Mouse (Mus musculus): ENCODE measurements around the gene Kif13a. TPM values are rescaled to one million over a fixed set of nuclear protein-coding genes. Genes with fewer than 3 reads are reported as not detected.

Kif13a gene
- polyA plus RNA-seq, 1 experiment from 2014 or later, result 7.6 TPM

DNA sequence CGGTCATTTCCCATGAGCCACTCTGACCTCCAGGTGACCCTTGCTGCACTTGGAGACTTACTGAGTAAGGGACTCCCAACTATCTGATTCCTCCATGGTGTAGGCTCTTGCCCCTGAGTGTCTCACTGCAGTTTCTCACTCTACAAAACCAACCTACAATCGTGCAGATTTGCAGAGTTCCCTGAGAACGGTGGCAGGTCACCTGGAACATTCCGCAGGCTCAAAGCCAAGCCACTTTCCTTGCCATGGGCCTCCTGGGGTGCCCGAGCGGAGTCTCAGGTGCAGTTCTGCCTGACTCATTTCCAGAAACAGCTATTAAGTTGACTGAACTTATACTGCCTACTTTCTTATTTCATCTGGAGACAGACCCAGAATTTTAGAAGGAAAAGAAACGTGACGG is 141.2 kb downstream of the Kif13a start:
- H3K4me1 ChIP-seq (ENCODE audit: control insufficient read depth, insufficient read depth, low read length), result no peaks in the 10 kb centered on the region
- H3K4me3 ChIP-seq (ENCODE audit: low read length), result no peak overlapping the region
- no peak overlapping the region for H3K27ac ChIP-seq (ENCODE audit: low read length)
- peaks cover 15% of the 10 kb centered on the region for H3K36me3 ChIP-seq (ENCODE audit: control insufficient read depth, insufficient read depth, low read length)
- 78% methylated on average over 8 of the region's 8 CpGs for WGBS
- no peak for ATAC-seq
- H3K27me3 ChIP-seq (replicated peaks; ENCODE audit: control insufficient read depth, insufficient read depth, low read length), result no peaks in the 10 kb centered on the region
- no peak overlapping the region for H3K4me2 ChIP-seq (ENCODE audit: low read depth, low read length)
- no peak overlapping the region for H3K9ac ChIP-seq (ENCODE audit: low read depth, low read length)
- no peaks in the 10 kb centered on the region for H3K9me3 ChIP-seq (ENCODE audit: control insufficient read depth, low read length)

DNA sequence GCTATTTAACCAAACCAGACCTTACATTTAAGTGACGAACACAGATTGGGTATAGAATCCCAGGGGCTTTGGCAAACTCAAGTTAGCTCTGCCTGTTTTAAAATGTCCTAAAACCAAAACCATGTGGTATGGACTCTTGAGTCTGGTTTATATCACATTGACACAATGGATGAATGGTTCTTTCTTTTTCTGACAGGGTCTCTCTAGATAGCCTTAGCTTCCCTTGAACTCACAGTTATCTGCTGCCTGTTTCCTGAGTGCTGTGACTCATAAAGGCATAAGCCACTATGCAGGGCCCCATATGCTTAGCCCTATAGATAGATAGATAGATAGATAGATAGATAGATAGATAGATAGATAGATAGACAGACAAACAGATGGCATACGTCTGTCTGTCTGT is 142.8 kb downstream of the Kif13a start:
- H3K9ac ChIP-seq (ENCODE audit: low read depth, low read length), result no peak overlapping the region
- 80% methylated on average over 2 of the region's 2 CpGs for WGBS

DNA sequence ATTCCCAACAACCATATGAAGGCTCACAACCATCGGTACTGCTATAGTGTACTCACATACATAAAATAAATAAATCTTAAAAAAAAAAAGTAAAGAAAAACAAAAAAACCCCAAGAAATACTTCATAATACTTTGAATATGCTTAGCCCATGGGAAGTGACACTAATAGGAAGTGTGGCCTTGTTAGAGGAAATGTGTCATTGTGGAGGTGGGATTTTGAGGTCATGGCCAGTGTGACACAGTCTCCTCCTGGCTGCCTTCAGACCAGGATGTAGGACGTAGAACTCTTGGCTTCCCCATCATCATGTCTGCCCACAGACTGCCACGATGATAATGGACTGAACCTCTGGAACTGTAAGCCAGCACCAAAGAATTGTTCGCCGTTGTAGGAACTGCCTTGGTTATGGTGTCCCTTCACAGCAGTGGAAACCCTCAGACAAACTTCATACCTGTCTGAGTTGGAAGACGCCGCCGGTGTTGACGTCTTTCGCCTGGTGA is 143.6 kb downstream of the Kif13a start:
- no peak for ATAC-seq
- WGBS, result 94% methylated on average over 10 of the region's 10 CpGs

More for the DNA sequence above, 142.8 kb downstream of the Kif13a start:
- Histone ChIP-seq H3K27me3 (replicated peaks; ENCODE audit: control insufficient read depth, insufficient read depth, low read length) (no peaks in the 10 kb centered on the region), H3K4me1 (ENCODE audit: control insufficient read depth, insufficient read depth, low read length) (no peaks in the 10 kb centered on the region), H3K9me3 (ENCODE audit: control insufficient read depth, low read length) (no peaks in the 10 kb centered on the region), H3K27ac (ENCODE audit: low read length) (no peak overlapping the region), H3K4me2 (ENCODE audit: low read depth, low read length) (no peak overlapping the region), H3K4me3 (ENCODE audit: low read length) (no peak overlapping the region), H3K36me3 (ENCODE audit: control insufficient read depth, insufficient read depth, low read length) (peaks cover 12% of the 10 kb centered on the region; the same call in 1 of the 2 replicates)
- ATAC-seq, result no peak

DNA sequence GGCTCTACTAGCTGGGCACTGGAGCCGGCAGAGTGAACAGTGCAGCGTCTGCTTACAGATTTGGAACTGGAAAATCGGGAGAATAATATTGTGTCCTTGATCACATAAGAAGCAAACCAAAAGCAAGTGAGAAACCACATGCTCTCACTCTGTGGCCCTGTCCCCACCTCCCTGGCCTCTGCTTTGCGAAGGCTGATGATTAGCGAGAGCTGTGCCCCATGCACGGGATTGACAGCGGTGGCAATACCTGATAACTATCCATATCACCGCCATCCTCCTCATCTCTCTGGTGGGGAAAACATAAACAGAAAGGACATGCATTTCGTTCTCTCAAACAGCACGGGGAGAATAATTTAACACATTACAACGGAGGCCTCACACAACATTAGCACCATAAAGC is 149.3 kb downstream of the Kif13a start:
- ATAC-seq, result no peak
- no peaks in the 10 kb centered on the region for H3K36me3 ChIP-seq (ENCODE audit: control insufficient read depth, insufficient read depth, low read length)
- no peak overlapping the region for H3K4me2 ChIP-seq (ENCODE audit: low read depth, low read length)
- WGBS, result 63% methylated on average over 11 of the region's 11 CpGs
- H3K27ac ChIP-seq (ENCODE audit: low read length), result no peak overlapping the region
- H3K27me3 ChIP-seq (replicated peaks; ENCODE audit: control insufficient read depth, insufficient read depth, low read length), result no peaks in the 10 kb centered on the region
- H3K4me1 ChIP-seq (ENCODE audit: control insufficient read depth, insufficient read depth, low read length), result peaks cover 5% of the 10 kb centered on the region
- no peak overlapping the region for H3K4me3 ChIP-seq (ENCODE audit: low read length)
- no peaks in the 10 kb centered on the region for H3K9me3 ChIP-seq (ENCODE audit: control insufficient read depth, low read length)
- H3K9ac ChIP-seq (ENCODE audit: low read depth, low read length), result no peak overlapping the region

More for the DNA sequence above, 143.6 kb downstream of the Kif13a start:
- no peak overlapping the region for H3K9ac ChIP-seq (ENCODE audit: low read depth, low read length)
- no peaks in the 10 kb centered on the region for H3K4me1 ChIP-seq (ENCODE audit: control insufficient read depth, insufficient read depth, low read length)
- no peaks in the 10 kb centered on the region for H3K27me3 ChIP-seq (replicated peaks; ENCODE audit: control insufficient read depth, insufficient read depth, low read length)
- no peak overlapping the region for H3K27ac ChIP-seq (ENCODE audit: low read length)
- H3K4me2 ChIP-seq (ENCODE audit: low read depth, low read length), result no peak overlapping the region
- no peak overlapping the region for H3K4me3 ChIP-seq (ENCODE audit: low read length)
- peaks cover 11% of the 10 kb centered on the region; the same call in 1 of the 2 replicates for H3K36me3 ChIP-seq (ENCODE audit: control insufficient read depth, insufficient read depth, low read length)
- no peaks in the 10 kb centered on the region for H3K9me3 ChIP-seq (ENCODE audit: control insufficient read depth, low read length)

DNA sequence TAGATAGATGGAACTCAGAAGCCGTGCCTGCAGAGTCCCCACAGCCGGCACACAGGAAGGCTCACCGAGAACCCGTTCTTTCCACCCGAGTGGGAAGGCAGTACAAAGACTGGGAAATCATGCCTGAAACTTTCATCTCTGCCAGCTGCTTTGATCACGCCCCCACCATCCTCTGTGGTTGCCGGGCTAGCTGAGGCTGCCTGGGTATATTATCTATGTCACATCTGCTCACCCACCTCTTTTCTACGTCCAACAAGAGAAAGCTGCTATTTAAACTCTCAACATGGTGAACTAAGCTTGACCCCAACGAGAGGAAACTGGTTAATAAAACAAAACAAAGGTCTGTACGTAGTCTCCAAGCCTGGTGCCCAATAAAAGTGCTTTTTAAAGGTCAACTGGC is 149.8 kb downstream of the Kif13a start:
- H3K27ac ChIP-seq (ENCODE audit: low read length), result no peak overlapping the region
- H3K4me3 ChIP-seq (ENCODE audit: low read length), result no peak overlapping the region
- 47% methylated on average over 10 of the region's 10 CpGs for WGBS

DNA sequence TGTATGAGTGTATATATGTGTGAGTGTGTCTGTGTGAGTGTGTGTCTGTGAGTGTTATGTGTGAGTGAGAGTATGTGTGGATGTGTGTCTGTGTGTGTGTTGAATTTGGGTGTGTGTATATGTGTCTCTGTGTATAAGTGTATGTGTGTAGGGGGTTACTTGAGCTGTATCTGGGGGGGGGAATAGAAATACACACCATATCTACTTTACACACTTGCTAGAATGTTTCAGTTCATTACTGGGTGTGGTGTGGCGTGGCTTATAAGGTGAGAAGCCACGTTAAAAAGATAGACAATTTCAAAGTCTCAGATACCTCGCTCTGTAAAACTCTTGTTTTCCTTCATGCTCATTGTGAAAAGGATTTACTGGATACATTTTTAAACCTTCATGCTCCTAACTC is 152.2 kb downstream of the Kif13a start:
- peaks cover 11% of the 10 kb centered on the region for H3K36me3 ChIP-seq (ENCODE audit: control insufficient read depth, insufficient read depth, low read length)
- no peak overlapping the region for H3K4me2 ChIP-seq (ENCODE audit: low read depth, low read length)
- no peak for ATAC-seq
- H3K4me3 ChIP-seq (ENCODE audit: low read length), result no peak overlapping the region
- H3K27ac ChIP-seq (ENCODE audit: low read length), result no peak overlapping the region
- WGBS, result 86% methylated on average over 3 of the region's 3 CpGs
- H3K9ac ChIP-seq (ENCODE audit: low read depth, low read length), result no peak overlapping the region
- H3K4me1 ChIP-seq (ENCODE audit: control insufficient read depth, insufficient read depth, low read length), result peaks cover 5% of the 10 kb centered on the region
- H3K9me3 ChIP-seq (ENCODE audit: control insufficient read depth, low read length), result no peaks in the 10 kb centered on the region
- no peaks in the 10 kb centered on the region for H3K27me3 ChIP-seq (replicated peaks; ENCODE audit: control insufficient read depth, insufficient read depth, low read length)

More for the DNA sequence above, 149.8 kb downstream of the Kif13a start:
- Histone ChIP-seq H3K4me1 (ENCODE audit: control insufficient read depth, insufficient read depth, low read length) (peaks cover 5% of the 10 kb centered on the region), H3K27me3 (replicated peaks; ENCODE audit: control insufficient read depth, insufficient read depth, low read length) (no peaks in the 10 kb centered on the region), H3K4me2 (ENCODE audit: low read depth, low read length) (no peak overlapping the region), H3K9ac (ENCODE audit: low read depth, low read length) (no peak overlapping the region), H3K9me3 (ENCODE audit: control insufficient read depth, low read length) (no peaks in the 10 kb centered on the region), H3K36me3 (ENCODE audit: control insufficient read depth, insufficient read depth, low read length) (peaks cover 4% of the 10 kb centered on the region; the same call in 1 of the 2 replicates)
- ATAC-seq, result no peak

DNA sequence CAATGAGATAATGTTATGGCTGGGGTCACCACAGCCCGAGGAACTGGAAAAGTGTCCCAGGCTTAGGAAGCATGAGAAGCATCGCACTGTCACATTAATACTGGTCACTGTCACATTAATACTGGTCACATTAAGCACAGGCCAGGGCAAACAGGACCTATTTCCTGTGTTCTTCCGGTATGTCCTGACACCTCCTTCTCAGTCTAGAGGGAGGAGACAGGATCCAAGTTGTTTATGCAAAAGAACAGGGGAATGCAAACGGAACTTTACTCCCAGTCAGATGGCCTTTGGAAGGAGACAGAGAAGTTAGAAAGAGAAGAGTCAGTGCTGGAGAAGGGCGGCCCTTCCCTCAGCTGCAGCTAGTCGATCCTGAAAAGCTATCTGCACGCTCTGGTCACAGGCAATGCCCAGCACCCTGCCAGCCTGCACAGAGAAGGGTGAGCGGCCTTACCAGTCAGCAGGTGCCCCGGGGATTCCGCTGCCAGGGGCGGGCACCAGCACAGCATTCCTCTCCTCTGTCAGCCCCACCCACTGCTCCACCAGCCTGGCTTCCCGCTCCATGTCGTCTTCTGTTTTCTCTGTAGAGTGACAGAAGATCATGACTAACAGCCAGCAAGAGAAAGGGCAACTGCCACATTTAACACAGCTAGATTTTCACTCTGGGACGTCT is 152.9 kb downstream of the Kif13a start:
- 65% methylated on average over 14 of the region's 14 CpGs for WGBS
- peaks cover 5% of the 10 kb centered on the region for H3K4me1 ChIP-seq (ENCODE audit: control insufficient read depth, insufficient read depth, low read length)
- H3K9ac ChIP-seq (ENCODE audit: low read depth, low read length), result no peak overlapping the region
- H3K4me3 ChIP-seq (ENCODE audit: low read length), result no peak overlapping the region
- H3K36me3 ChIP-seq (ENCODE audit: control insufficient read depth, insufficient read depth, low read length), result peaks cover 16% of the 10 kb centered on the region
- H3K27me3 ChIP-seq (replicated peaks; ENCODE audit: control insufficient read depth, insufficient read depth, low read length), result no peaks in the 10 kb centered on the region
- H3K27ac ChIP-seq (ENCODE audit: low read length), result peak overlapping the region; percentile 18; the same call in 1 of the 2 replicates
- H3K4me2 ChIP-seq (ENCODE audit: low read depth, low read length), result no peak overlapping the region
- ATAC-seq, result no peak
- no peaks in the 10 kb centered on the region for H3K9me3 ChIP-seq (ENCODE audit: control insufficient read depth, low read length)

DNA sequence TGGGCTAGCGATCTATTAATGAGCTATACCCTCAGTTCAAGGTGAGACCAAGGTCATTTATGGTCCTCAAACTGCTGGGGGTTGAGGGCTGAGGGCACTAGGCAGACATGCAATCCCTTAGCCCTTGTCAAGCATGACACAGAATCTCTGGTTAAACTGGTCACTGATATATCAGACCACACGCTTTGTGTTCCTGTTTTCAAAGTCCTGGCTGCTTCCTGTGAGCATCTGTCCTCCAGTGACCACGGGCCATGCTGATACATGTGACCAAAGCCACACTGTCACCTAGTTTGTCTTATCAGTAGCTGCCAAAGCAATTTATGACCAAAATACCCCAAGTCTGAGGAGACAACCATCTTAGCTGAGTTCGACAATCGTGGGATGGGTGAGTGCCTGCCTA is 154.7 kb downstream of the Kif13a start:
- no peak overlapping the region for H3K27ac ChIP-seq (ENCODE audit: low read length)
- H3K36me3 ChIP-seq (ENCODE audit: control insufficient read depth, insufficient read depth, low read length), result peaks cover 22% of the 10 kb centered on the region
- H3K27me3 ChIP-seq (replicated peaks; ENCODE audit: control insufficient read depth, insufficient read depth, low read length), result no peaks in the 10 kb centered on the region
- ATAC-seq, result no peak
- H3K9ac ChIP-seq (ENCODE audit: low read depth, low read length), result no peak overlapping the region
- peaks cover 5% of the 10 kb centered on the region for H3K4me1 ChIP-seq (ENCODE audit: control insufficient read depth, insufficient read depth, low read length)
- H3K4me3 ChIP-seq (ENCODE audit: low read length), result no peak overlapping the region
- H3K4me2 ChIP-seq (ENCODE audit: low read depth, low read length), result no peak overlapping the region
- WGBS, result 88% methylated on average over 5 of the region's 5 CpGs
- no peaks in the 10 kb centered on the region for H3K9me3 ChIP-seq (ENCODE audit: control insufficient read depth, low read length)

DNA sequence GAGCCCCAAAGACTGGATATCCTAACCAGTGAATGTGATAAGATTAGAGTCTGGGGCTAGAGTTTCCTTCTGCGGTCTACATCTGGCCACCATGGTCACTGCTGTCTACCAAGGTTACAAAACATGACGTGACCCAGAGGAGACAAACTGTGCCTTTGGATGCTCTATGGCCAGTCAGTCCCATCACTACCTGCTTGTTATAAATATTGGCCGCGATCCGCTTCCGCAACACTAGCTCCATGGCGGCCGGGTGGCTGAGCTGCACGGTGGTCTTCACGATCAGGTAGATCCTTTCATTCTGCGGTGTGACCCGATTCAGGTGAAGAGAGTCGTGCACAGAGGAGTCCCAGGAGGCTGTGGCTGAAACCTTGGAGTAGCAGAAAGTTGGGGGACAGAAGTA is 157.1 kb downstream of the Kif13a start:
- no peak overlapping the region for H3K27ac ChIP-seq (ENCODE audit: low read length)
- H3K9ac ChIP-seq (ENCODE audit: low read depth, low read length), result no peak overlapping the region
- H3K36me3 ChIP-seq (ENCODE audit: control insufficient read depth, insufficient read depth, low read length), result peaks cover 22% of the 10 kb centered on the region
- no peak for ATAC-seq
- no peaks in the 10 kb centered on the region for H3K9me3 ChIP-seq (ENCODE audit: control insufficient read depth, low read length)
- WGBS, result 97% methylated on average over 13 of the region's 13 CpGs
- peaks cover 5% of the 10 kb centered on the region for H3K4me1 ChIP-seq (ENCODE audit: control insufficient read depth, insufficient read depth, low read length)
- H3K4me3 ChIP-seq (ENCODE audit: low read length), result no peak overlapping the region
- H3K4me2 ChIP-seq (ENCODE audit: low read depth, low read length), result no peak overlapping the region
- H3K27me3 ChIP-seq (replicated peaks; ENCODE audit: control insufficient read depth, insufficient read depth, low read length), result no peaks in the 10 kb centered on the region

DNA sequence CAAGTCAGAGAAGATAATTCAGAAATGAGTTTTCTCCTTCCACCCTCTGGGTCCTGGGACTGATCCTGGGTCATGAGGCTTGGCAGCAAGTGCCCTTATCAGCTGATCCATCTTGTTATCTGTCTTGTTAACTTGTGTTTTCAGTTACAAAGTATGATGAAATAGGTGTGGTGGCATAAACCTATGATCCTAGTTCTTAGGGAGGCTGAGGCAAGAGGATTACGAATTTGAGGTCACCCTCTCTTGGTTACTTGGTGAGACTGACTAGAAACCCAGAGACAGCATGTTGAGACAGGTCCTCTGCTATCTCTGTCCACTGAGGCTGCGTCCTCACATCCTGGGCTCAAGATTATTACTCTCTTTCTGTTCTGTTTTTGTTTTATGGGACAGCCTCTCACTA is 164.3 kb downstream of the Kif13a start:
- ATAC-seq, result no peak
- Histone ChIP-seq H3K36me3 (ENCODE audit: control insufficient read depth, insufficient read depth, low read length) (no peaks in the 10 kb centered on the region), H3K4me2 (ENCODE audit: low read depth, low read length) (no peak overlapping the region), H3K4me1 (ENCODE audit: control insufficient read depth, insufficient read depth, low read length) (no peaks in the 10 kb centered on the region), H3K27me3 (replicated peaks; ENCODE audit: control insufficient read depth, insufficient read depth, low read length) (no peaks in the 10 kb centered on the region), H3K9me3 (ENCODE audit: control insufficient read depth, low read length) (no peaks in the 10 kb centered on the region), H3K4me3 (ENCODE audit: low read length) (no peak overlapping the region), H3K9ac (ENCODE audit: low read depth, low read length) (no peak overlapping the region), H3K27ac (ENCODE audit: low read length) (no peak overlapping the region)
- WGBS, result 91% methylated on average over 2 of the region's 2 CpGs
